Mouse (Mus musculus) adrenal gland, adult 8-10 months (tissue): ENCODE results near the gene Pllp. TPM values are rescaled to one million over a fixed set of nuclear protein-coding genes. Genes with fewer than 3 reads are reported as not detected.
A peak's percentile ranks its signal among the peaks of the same experiment; 100 is the strongest.

ENCODE experiments used
- DNase-seq: peaks from one replicate; pipeline ENCODE4 v3.0.0; 2022
- total RNA-seq, 4 experiments: library from RNA; stranded (reverse); gene quantifications; 2 replicates each; pipeline ENCODE4 v1.2.4; 2022

The Pllp gene
- total RNA-seq, 4 experiments from 2014 or later = 1.1 to 2.2 (median 1.7) TPM

DNA sequence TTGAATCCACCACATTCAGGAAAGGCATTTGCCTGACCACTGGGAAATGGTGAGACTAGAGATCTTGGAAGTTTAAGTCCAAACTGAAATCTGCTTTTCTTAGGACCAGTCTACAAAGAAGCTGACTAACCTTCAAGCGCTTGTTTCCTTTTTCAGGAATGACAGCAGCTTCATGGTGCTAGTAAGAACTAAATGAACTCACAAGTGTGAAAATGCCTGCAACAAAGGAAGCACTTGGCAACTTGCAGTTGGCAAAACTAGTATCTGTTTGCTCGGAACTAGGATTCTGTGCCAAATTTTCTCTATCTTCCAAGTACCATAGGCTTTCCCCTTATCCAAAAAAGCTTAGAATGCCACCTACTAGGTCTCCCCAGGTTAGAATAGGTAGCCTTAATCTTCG lies 49.9 kb downstream of the Pllp start:
- DNase-seq = no peak

- DNase-seq = no peak
Observed at GRCm38 (mm10) chr8:94645202-94645601, 50.9 kb downstream of the Pllp start.

DNA sequence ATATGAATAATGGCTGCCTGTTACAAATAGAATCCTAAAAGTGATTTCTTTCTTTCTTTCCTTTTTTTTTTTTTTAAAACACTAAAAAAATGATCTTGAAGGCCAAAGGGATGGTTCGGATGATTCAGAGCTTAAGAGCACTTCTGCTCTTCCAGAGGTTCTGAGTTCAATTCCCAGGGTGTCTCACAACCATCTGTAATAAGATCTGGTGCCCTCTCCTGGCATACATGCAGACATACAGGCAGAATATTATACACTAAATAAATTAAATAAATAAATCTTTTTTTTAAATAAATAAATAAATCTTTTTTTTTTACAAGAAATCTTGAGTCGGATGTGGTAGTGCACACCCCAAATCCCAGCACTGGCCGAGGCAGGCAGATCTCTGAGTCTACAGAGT lies 54.1 kb downstream of the Pllp start:
- DNase-seq = no peak

DNA sequence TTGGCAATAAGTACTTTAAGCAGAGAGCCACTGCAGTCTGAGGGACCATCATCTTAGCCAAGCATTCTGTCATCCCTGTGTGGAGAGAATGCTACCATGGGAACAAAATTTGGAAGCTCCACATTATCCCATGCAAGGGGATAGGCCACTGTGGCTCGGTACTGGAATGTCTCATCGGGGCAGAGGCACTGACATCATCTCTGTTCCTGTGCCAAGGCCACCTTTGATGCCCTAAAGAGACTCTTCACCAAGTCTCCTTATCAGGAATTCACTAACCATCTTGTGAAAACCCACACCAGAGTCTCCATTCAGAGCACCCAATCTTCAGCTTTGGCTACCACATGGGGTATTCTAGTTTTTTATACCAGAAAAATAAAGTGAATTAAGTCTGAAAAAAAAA lies 54.9 kb downstream of the Pllp start:
- peak; percentile 8 for DNase-seq

DNA sequence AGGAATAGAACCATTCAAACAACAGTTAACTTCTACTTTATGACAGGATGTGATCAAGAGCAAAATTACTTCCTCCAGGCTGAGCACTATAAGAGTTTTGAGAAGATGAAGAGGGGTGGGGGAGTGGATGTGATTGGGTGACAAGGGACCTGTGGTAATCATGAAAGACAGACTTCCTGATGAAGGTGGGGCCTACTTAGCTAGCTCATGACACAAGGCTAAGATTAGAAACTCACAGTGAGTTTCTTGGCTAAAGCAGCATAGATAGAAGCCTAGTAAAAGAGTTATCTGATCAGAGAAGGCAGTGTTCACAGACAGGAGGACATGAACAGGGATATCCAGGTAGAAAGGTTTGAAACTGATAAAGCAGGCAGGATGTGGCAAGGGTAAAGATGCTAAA lies 61.9 kb downstream of the Pllp start:
- DNase-seq = no peak

DNA sequence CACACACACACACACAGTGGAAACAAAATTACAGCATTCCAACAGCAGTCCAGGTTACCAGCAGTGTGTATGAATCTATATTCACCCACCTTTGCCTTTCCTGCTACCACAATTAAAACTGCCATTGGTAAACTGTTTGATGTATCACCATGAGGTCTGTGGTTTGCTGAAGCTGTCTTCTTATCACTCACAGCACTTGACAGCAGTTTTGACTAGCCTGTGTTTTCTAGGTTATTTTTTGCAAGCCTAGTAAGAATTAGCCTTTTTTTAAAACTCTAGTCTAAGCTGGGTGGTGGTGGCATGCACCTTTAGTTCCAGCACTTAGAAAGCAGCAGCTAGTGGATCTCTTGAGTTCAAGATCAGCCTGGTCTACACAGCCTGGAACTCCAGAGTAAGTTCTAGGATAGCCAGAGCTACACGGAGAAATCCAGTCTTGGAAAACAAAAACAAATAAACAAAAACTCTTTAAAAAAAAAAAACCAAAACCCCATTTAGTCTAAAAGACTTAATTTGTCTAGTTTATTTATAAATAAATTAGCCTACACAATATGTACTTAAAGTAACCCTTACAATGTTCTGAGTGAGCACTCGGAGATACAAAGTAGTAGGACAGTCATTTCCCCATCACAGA lies 62.4 kb downstream of the Pllp start:
- DNase-seq = no peak

Other genes starting within 250 kb of the Pllp start
- 10 to 100 TPM; 15.9 to 29.0 (median 22.4) TPM for gene Cpne2, start 163.3 kb downstream of the Pllp start, total RNA-seq
- gene Rspry1, start 94.3 kb downstream of the Pllp start, total RNA-seq = 10 to 100 TPM; 20.4 to 30.0 (median 22.5) TPM
- gene Fam192a, start 94.3 kb downstream of the Pllp start, total RNA-seq = 10 to 100 TPM; 35.4 to 45.5 (median 42.4) TPM
- 100 to 1,000 TPM in 1 of 4 experiments, 10 to 100 TPM in 3; 72.0 to 104 (median 88.3) TPM for gene Arl2bp, start 29.7 kb downstream of the Pllp start, total RNA-seq
- gene Ccl22, start 49.3 kb upstream of the Pllp start, total RNA-seq = under 1 TPM in 1 of 4 experiments, not detected in 3; 0.59 TPM
- gene Cx3cl1, start 75.7 kb upstream of the Pllp start, total RNA-seq = 10 to 100 TPM; 27.2 to 62.7 (median 45.0) TPM
- 1 to 10 TPM in 3 of 4 experiments, under 1 TPM in 1; 0.55 to 4.4 (median 1.7) TPM for gene Ccl17, start 114.2 kb upstream of the Pllp start, total RNA-seq
- gene Coq9, start 142.0 kb upstream of the Pllp start, total RNA-seq = 100 to 1,000 TPM; 145 to 165 (median 158) TPM
- 10 to 100 TPM; 67.0 to 99.3 (median 78.5) TPM for gene Ciapin1, start 142.1 kb upstream of the Pllp start, total RNA-seq
- gene Polr2c, start 161.2 kb upstream of the Pllp start, total RNA-seq = 10 to 100 TPM; 55.9 to 91.6 (median 71.1) TPM
- gene Dok4, start 180.1 kb upstream of the Pllp start, total RNA-seq = 10 to 100 TPM in 2 of 4 experiments, 1 to 10 TPM in 2; 6.5 to 13.8 (median 9.8) TPM
- gene Ccdc102a, start 221.8 kb upstream of the Pllp start, total RNA-seq = 10 to 100 TPM in 2 of 4 experiments, 1 to 10 TPM in 2; 6.9 to 11.1 (median 8.6) TPM
- 1 to 10 TPM in 2 of 4 experiments, under 1 TPM in 2; 0.49 to 2.0 (median 0.94) TPM for gene Adgrg5, start 227.4 kb upstream of the Pllp start, total RNA-seq